Mouse (Mus musculus): Measurements from ENCODE around the gene Ubash3a. TPM values are rescaled to one million over a fixed set of nuclear protein-coding genes. Genes with fewer than 3 reads are reported as not detected.

Ubash3a gene
- 0.28 TPM in 1 of 2 replicates, not detected in the other for polyA plus RNA-seq (2014; fragmentation: Nextera tagmentation; extraction: Ambion mirVana)

- WGBS: 85% methylated on average over 12 of the region's 12 CpGs
Measured at GRCm38 (mm10) chr17:31207771-31208334, at the start of gene Ubash3a. TSS of gene Ubash3a (plus strand) at chr17:31207873.

GRCm38 (mm10) chr17:31157921-31158320, 49.8 kb upstream of the Ubash3a start:
- no peak overlapping the region for H3K27ac ChIP-seq (replicated peaks; ENCODE audit: low read depth, low read length)
- H3K9me3 ChIP-seq (ENCODE audit: control insufficient read depth, low read length): no peaks in the 10 kb centered on the region
- no peaks in the 10 kb centered on the region for H3K27me3 ChIP-seq (ENCODE audit: control insufficient read depth, insufficient read depth, low read length)
- H3K4me3 ChIP-seq (replicated peaks; ENCODE audit: low read depth, low read length): no peak overlapping the region
- DNase-seq (no peak), ATAC-seq (ENCODE audit: low FRiP score, low TSS enrichment) (no peak)
- 86% methylated on average over 6 of the region's 6 CpGs for WGBS
- no peak overlapping the region for H3K4me2 ChIP-seq (ENCODE audit: low read length)
- H3K9ac ChIP-seq (replicated peaks; ENCODE audit: low read length): no peak overlapping the region
- no peaks in the 10 kb centered on the region for H3K4me1 ChIP-seq (ENCODE audit: control insufficient read depth, insufficient read depth, low read length)
- no peaks in the 10 kb centered on the region for H3K36me3 ChIP-seq (ENCODE audit: control insufficient read depth, insufficient read depth, low read length)

More at GRCm38 (mm10) chr17:31207771-31208334, at the start of gene Ubash3a:
- Histone ChIP-seq H3K4me2 (ENCODE audit: low read length) (no peak within 1 kb of the TSS), H3K27me3 (ENCODE audit: control insufficient read depth, insufficient read depth, low read length) (no peaks in the 10 kb centered on the region), H3K27ac (replicated peaks; ENCODE audit: low read depth, low read length) (no peak within 1 kb of the TSS), H3K4me3 (replicated peaks; ENCODE audit: low read depth, low read length) (no peak within 1 kb of the TSS), H3K9me3 (ENCODE audit: control insufficient read depth, low read length) (no peaks in the 10 kb centered on the region), H3K9ac (replicated peaks; ENCODE audit: low read length) (no peak within 1 kb of the TSS), H3K36me3 (ENCODE audit: control insufficient read depth, insufficient read depth, low read length) (no peaks in the 10 kb centered on the region), H3K4me1 (ENCODE audit: control insufficient read depth, insufficient read depth, low read length) (no peaks in the 10 kb centered on the region)
- DNase-seq: no peak
- no peak for ATAC-seq (ENCODE audit: low FRiP score, low TSS enrichment)

GRCm38 (mm10) chr17:31160291-31160690, 47.4 kb upstream of the Ubash3a start:
- no peak overlapping the region for H3K27ac ChIP-seq (replicated peaks; ENCODE audit: low read depth, low read length)
- ATAC-seq (ENCODE audit: low FRiP score, low TSS enrichment) (no peak), DNase-seq (no peak)
- no peaks in the 10 kb centered on the region for H3K9me3 ChIP-seq (ENCODE audit: control insufficient read depth, low read length)
- H3K4me2 ChIP-seq (ENCODE audit: low read length): no peak overlapping the region
- 58% methylated on average over 4 of the region's 4 CpGs for WGBS
- H3K4me1 ChIP-seq (ENCODE audit: control insufficient read depth, insufficient read depth, low read length): no peaks in the 10 kb centered on the region
- H3K27me3 ChIP-seq (ENCODE audit: control insufficient read depth, insufficient read depth, low read length): no peaks in the 10 kb centered on the region
- no peak overlapping the region for H3K4me3 ChIP-seq (replicated peaks; ENCODE audit: low read depth, low read length)
- no peak overlapping the region for H3K9ac ChIP-seq (replicated peaks; ENCODE audit: low read length)
- H3K36me3 ChIP-seq (ENCODE audit: control insufficient read depth, insufficient read depth, low read length): no peaks in the 10 kb centered on the region

GRCm38 (mm10) chr17:31162607-31163006, 45.1 kb upstream of the Ubash3a start:
- Histone ChIP-seq H3K4me1 (ENCODE audit: control insufficient read depth, insufficient read depth, low read length) (no peaks in the 10 kb centered on the region), H3K9ac (replicated peaks; ENCODE audit: low read length) (no peak overlapping the region), H3K27me3 (ENCODE audit: control insufficient read depth, insufficient read depth, low read length) (no peaks in the 10 kb centered on the region), H3K36me3 (ENCODE audit: control insufficient read depth, insufficient read depth, low read length) (no peaks in the 10 kb centered on the region), H3K9me3 (ENCODE audit: control insufficient read depth, low read length) (no peaks in the 10 kb centered on the region), H3K4me3 (replicated peaks; ENCODE audit: low read depth, low read length) (no peak overlapping the region), H3K27ac (replicated peaks; ENCODE audit: low read depth, low read length) (no peak overlapping the region), H3K4me2 (ENCODE audit: low read length) (no peak overlapping the region)
- DNase-seq (no peak), ATAC-seq (ENCODE audit: low FRiP score, low TSS enrichment) (no peak)
- 91% methylated on average over 12 of the region's 12 CpGs for WGBS

GRCm38 (mm10) chr17:31163821-31164220, 43.9 kb upstream of the Ubash3a start:
- H3K27me3 ChIP-seq (ENCODE audit: control insufficient read depth, insufficient read depth, low read length): no peaks in the 10 kb centered on the region
- H3K4me2 ChIP-seq (ENCODE audit: low read length): no peak overlapping the region
- H3K36me3 ChIP-seq (ENCODE audit: control insufficient read depth, insufficient read depth, low read length): no peaks in the 10 kb centered on the region
- H3K9ac ChIP-seq (replicated peaks; ENCODE audit: low read length): no peak overlapping the region
- no peak overlapping the region for H3K27ac ChIP-seq (replicated peaks; ENCODE audit: low read depth, low read length)
- 91% methylated on average over 2 of the region's 2 CpGs for WGBS
- no peak for DNase-seq
- no peaks in the 10 kb centered on the region for H3K4me1 ChIP-seq (ENCODE audit: control insufficient read depth, insufficient read depth, low read length)
- ATAC-seq (ENCODE audit: low FRiP score, low TSS enrichment): no peak
- no peak overlapping the region for H3K4me3 ChIP-seq (replicated peaks; ENCODE audit: low read depth, low read length)
- no peaks in the 10 kb centered on the region for H3K9me3 ChIP-seq (ENCODE audit: control insufficient read depth, low read length)

- WGBS: 86% methylated on average over 6 of the region's 6 CpGs
- Histone ChIP-seq H3K27me3 (ENCODE audit: control insufficient read depth, insufficient read depth, low read length) (no peaks in the 10 kb centered on the region), H3K4me1 (ENCODE audit: control insufficient read depth, insufficient read depth, low read length) (no peaks in the 10 kb centered on the region), H3K4me2 (ENCODE audit: low read length) (no peak within 1 kb of the TSS), H3K9ac (replicated peaks; ENCODE audit: low read length) (no peak within 1 kb of the TSS), H3K9me3 (ENCODE audit: control insufficient read depth, low read length) (no peaks in the 10 kb centered on the region), H3K27ac (replicated peaks; ENCODE audit: low read depth, low read length) (no peak within 1 kb of the TSS), H3K36me3 (ENCODE audit: control insufficient read depth, insufficient read depth, low read length) (no peaks in the 10 kb centered on the region), H3K4me3 (replicated peaks; ENCODE audit: low read depth, low read length) (no peak within 1 kb of the TSS)
- DNase-seq: no peak
- no peak for ATAC-seq (ENCODE audit: low FRiP score, low TSS enrichment)
Measured at GRCm38 (mm10) chr17:31165127-31165526, 42.5 kb upstream of the Ubash3a start, which contains the start of gene Tff1. TSS of gene Tff1 (minus strand) at chr17:31165277.

GRCm38 (mm10) chr17:31169796-31170195, 37.9 kb upstream of the Ubash3a start:
- H3K9me3 ChIP-seq (ENCODE audit: control insufficient read depth, low read length): no peaks in the 10 kb centered on the region
- H3K36me3 ChIP-seq (ENCODE audit: control insufficient read depth, insufficient read depth, low read length): no peaks in the 10 kb centered on the region
- no peak overlapping the region for H3K4me3 ChIP-seq (replicated peaks; ENCODE audit: low read depth, low read length)
- ATAC-seq (ENCODE audit: low FRiP score, low TSS enrichment) (no peak), DNase-seq (no peak)
- H3K27me3 ChIP-seq (ENCODE audit: control insufficient read depth, insufficient read depth, low read length): no peaks in the 10 kb centered on the region
- H3K9ac ChIP-seq (replicated peaks; ENCODE audit: low read length): no peak overlapping the region
- WGBS: 95% methylated on average over 5 of the region's 5 CpGs
- H3K4me2 ChIP-seq (ENCODE audit: low read length): no peak overlapping the region
- H3K4me1 ChIP-seq (ENCODE audit: control insufficient read depth, insufficient read depth, low read length): no peaks in the 10 kb centered on the region
- H3K27ac ChIP-seq (replicated peaks; ENCODE audit: low read depth, low read length): no peak overlapping the region

GRCm38 (mm10) chr17:31176321-31176720, 31.4 kb upstream of the Ubash3a start:
- Histone ChIP-seq H3K9me3 (ENCODE audit: control insufficient read depth, low read length) (no peaks in the 10 kb centered on the region), H3K36me3 (ENCODE audit: control insufficient read depth, insufficient read depth, low read length) (no peaks in the 10 kb centered on the region), H3K9ac (replicated peaks; ENCODE audit: low read length) (no peak overlapping the region), H3K4me1 (ENCODE audit: control insufficient read depth, insufficient read depth, low read length) (no peaks in the 10 kb centered on the region), H3K27me3 (ENCODE audit: control insufficient read depth, insufficient read depth, low read length) (no peaks in the 10 kb centered on the region), H3K4me3 (replicated peaks; ENCODE audit: low read depth, low read length) (no peak overlapping the region), H3K27ac (replicated peaks; ENCODE audit: low read depth, low read length) (no peak overlapping the region), H3K4me2 (ENCODE audit: low read length) (no peak overlapping the region)
- DNase-seq (no peak), ATAC-seq (ENCODE audit: low FRiP score, low TSS enrichment) (no peak)
- WGBS: 93% methylated on average over 4 of the region's 4 CpGs

- no peak overlapping the region for H3K4me3 ChIP-seq (replicated peaks; ENCODE audit: low read depth, low read length)
- no peaks in the 10 kb centered on the region for H3K4me1 ChIP-seq (ENCODE audit: control insufficient read depth, insufficient read depth, low read length)
- DNase-seq (no peak), ATAC-seq (ENCODE audit: low FRiP score, low TSS enrichment) (no peak)
- no peak overlapping the region for H3K9ac ChIP-seq (replicated peaks; ENCODE audit: low read length)
- no peaks in the 10 kb centered on the region for H3K27me3 ChIP-seq (ENCODE audit: control insufficient read depth, insufficient read depth, low read length)
- 85% methylated on average over 4 of the region's 4 CpGs for WGBS
- H3K4me2 ChIP-seq (ENCODE audit: low read length): no peak overlapping the region
- H3K9me3 ChIP-seq (ENCODE audit: control insufficient read depth, low read length): no peaks in the 10 kb centered on the region
- H3K36me3 ChIP-seq (ENCODE audit: control insufficient read depth, insufficient read depth, low read length): no peaks in the 10 kb centered on the region
- H3K27ac ChIP-seq (replicated peaks; ENCODE audit: low read depth, low read length): no peak overlapping the region
Measured at GRCm38 (mm10) chr17:31181490-31181889, 26.2 kb upstream of the Ubash3a start.
